Mouse (Mus musculus) spleen, adult 2 months (tissue): Measurements from ENCODE around the gene Timm29.

ENCODE experiments used
- CTCF ChIP-seq: fragments of 200-500 bp; IDR thresholded peaks from 2 replicates; pipeline ENCODE4 v1.5.1; 2011; ENCODE audit warnings: mild to moderate bottlenecking, inconsistent platforms; ENCODE audit not compliant: insufficient read depth, insufficient read length, insufficient replicate concordance; ENCODE audit errors: extremely low read depth
- POLR2A ChIP-seq: fragments of 200-500 bp; IDR thresholded peaks from 2 replicates; pipeline ENCODE4 v1.6.1; 2011; ENCODE audit warnings: low read depth, low read length, inconsistent platforms

GRCm38 (mm10) chr9:21567051-21567450 lies 25.5 kb upstream of the Timm29 start:
- TF ChIP-seq POLR2A (no peak), CTCF (no peak)
